Mouse (Mus musculus): ENCODE data around the gene Ankrd12. TPM values are rescaled to one million over a fixed set of nuclear protein-coding genes. Genes with fewer than 3 reads are reported as not detected.
"Not testable (repeated sequence)": the region's sequence is repeated elsewhere in the genome, so short reads cannot be mapped to it uniquely, and the experiment has no call there.

Gene Ankrd12
- polyA plus RNA-seq, 1 experiment = 28.3 TPM

- Histone ChIP-seq H3K27ac (ENCODE audit: insufficient read depth, low read depth, low read length) (no peak overlapping the region), H3K4me3 (ENCODE audit: insufficient read depth, low read length) (no peak overlapping the region), H3K4me1 (ENCODE audit: control insufficient read depth, insufficient read depth, low read length) (peaks cover 13% of the 10 kb centered on the region)
- TF ChIP-seq POLR2A (IDR thresholded peaks at IDR 0.05; ENCODE audit: borderline replicate concordance, low read depth, low read length) = no peak
- no peak for TF ChIP-seq CTCF (IDR thresholded peaks at IDR 0.05; ENCODE audit: low read depth, low read length)
Measured at GRCm38 (mm10) chr17:66090251-66090650, 13.4 kb upstream of the Ankrd12 start.

GRCm38 (mm10) chr17:66085038-66085437 lies 8.1 kb upstream of the Ankrd12 start:
- Histone ChIP-seq H3K27ac (ENCODE audit: insufficient read depth, low read depth, low read length) (no peak overlapping the region), H3K4me1 (ENCODE audit: control insufficient read depth, insufficient read depth, low read length) (no peaks in the 10 kb centered on the region), H3K4me3 (ENCODE audit: insufficient read depth, low read length) (no peak overlapping the region)
- TF ChIP-seq CTCF (IDR thresholded peaks at IDR 0.05; ENCODE audit: low read depth, low read length) = no peak

GRCm38 (mm10) chr17:66084486-66084885 lies 7.6 kb upstream of the Ankrd12 start:
- no peak for TF ChIP-seq POLR2A (IDR thresholded peaks at IDR 0.05; ENCODE audit: borderline replicate concordance, low read depth, low read length)
- no peak for TF ChIP-seq CTCF (IDR thresholded peaks at IDR 0.05; ENCODE audit: low read depth, low read length)
- Histone ChIP-seq H3K27ac (ENCODE audit: insufficient read depth, low read depth, low read length) (no peak overlapping the region), H3K4me3 (ENCODE audit: insufficient read depth, low read length) (no peak overlapping the region), H3K4me1 (ENCODE audit: control insufficient read depth, insufficient read depth, low read length) (no peaks in the 10 kb centered on the region)

- Histone ChIP-seq H3K4me3 (ENCODE audit: insufficient read depth, low read length) (peak overlapping the region; percentile 99), H3K27ac (ENCODE audit: insufficient read depth, low read depth, low read length) (peak overlapping the region; percentile 61), H3K4me1 (ENCODE audit: control insufficient read depth, insufficient read depth, low read length) (peaks cover 21% of the 10 kb centered on the region)
- TF ChIP-seq CTCF (IDR thresholded peaks at IDR 0.05; ENCODE audit: low read depth, low read length) = no peak
- TF ChIP-seq POLR2A (IDR thresholded peaks at IDR 0.05; ENCODE audit: borderline replicate concordance, low read depth, low read length) = no peak
Measured at GRCm38 (mm10) chr17:66077437-66077850, 555 bp upstream of the Ankrd12 start.

- H3K27ac ChIP-seq (ENCODE audit: insufficient read depth, low read depth, low read length) = peak overlapping the region; percentile 84
- H3K4me1 ChIP-seq (ENCODE audit: control insufficient read depth, insufficient read depth, low read length) = peaks cover 21% of the 10 kb centered on the region
Measured at GRCm38 (mm10) chr17:66076174-66076927, 538 bp downstream of the Ankrd12 start.

GRCm38 (mm10) chr17:66075827-66076173 lies 1.1 kb downstream of the Ankrd12 start:
- TF ChIP-seq CTCF (IDR thresholded peaks at IDR 0.05; ENCODE audit: low read depth, low read length) (no peak), POLR2A (IDR thresholded peaks at IDR 0.05; ENCODE audit: borderline replicate concordance, low read depth, low read length) (no peak)
- H3K4me1 ChIP-seq (ENCODE audit: control insufficient read depth, insufficient read depth, low read length) = peaks cover 21% of the 10 kb centered on the region

More at GRCm38 (mm10) chr17:66076174-66076927, 538 bp downstream of the Ankrd12 start:
- peak overlapping the region; percentile 99 for H3K4me3 ChIP-seq (ENCODE audit: insufficient read depth, low read length)
- TF ChIP-seq CTCF (IDR thresholded peaks at IDR 0.05; ENCODE audit: low read depth, low read length) (no peak), POLR2A (IDR thresholded peaks at IDR 0.05; ENCODE audit: borderline replicate concordance, low read depth, low read length) (no peak)

GRCm38 (mm10) chr17:66073971-66074370 lies 2.9 kb downstream of the Ankrd12 start:
- H3K27ac ChIP-seq (ENCODE audit: insufficient read depth, low read depth, low read length) = no peak overlapping the region

More at GRCm38 (mm10) chr17:66075827-66076173, 1.1 kb downstream of the Ankrd12 start:
- Histone ChIP-seq H3K27ac (ENCODE audit: insufficient read depth, low read depth, low read length) (peak overlapping the region; percentile 84; the same call in 1 of the 2 replicates), H3K4me3 (ENCODE audit: insufficient read depth, low read length) (peak overlapping the region; percentile 99)

GRCm38 (mm10) chr17:66069036-66069435 lies 7.9 kb downstream of the Ankrd12 start:
- peaks cover 11% of the 10 kb centered on the region for H3K4me1 ChIP-seq (ENCODE audit: control insufficient read depth, insufficient read depth, low read length)

More at GRCm38 (mm10) chr17:66073971-66074370, 2.9 kb downstream of the Ankrd12 start:
- Histone ChIP-seq H3K4me3 (ENCODE audit: insufficient read depth, low read length) (no peak overlapping the region), H3K4me1 (ENCODE audit: control insufficient read depth, insufficient read depth, low read length) (peaks cover 21% of the 10 kb centered on the region)
- TF ChIP-seq CTCF (IDR thresholded peaks at IDR 0.05; ENCODE audit: low read depth, low read length) (no peak), POLR2A (IDR thresholded peaks at IDR 0.05; ENCODE audit: borderline replicate concordance, low read depth, low read length) (no peak)

GRCm38 (mm10) chr17:66065115-66065514 lies 11.8 kb downstream of the Ankrd12 start:
- Histone ChIP-seq H3K4me1 (ENCODE audit: control insufficient read depth, insufficient read depth, low read length) (peaks cover 5% of the 10 kb centered on the region), H3K4me3 (ENCODE audit: insufficient read depth, low read length) (no peak overlapping the region), H3K27ac (ENCODE audit: insufficient read depth, low read depth, low read length) (no peak overlapping the region)
- TF ChIP-seq CTCF (IDR thresholded peaks at IDR 0.05; ENCODE audit: low read depth, low read length) (no peak), POLR2A (IDR thresholded peaks at IDR 0.05; ENCODE audit: borderline replicate concordance, low read depth, low read length) (no peak)

More at GRCm38 (mm10) chr17:66069036-66069435, 7.9 kb downstream of the Ankrd12 start:
- H3K4me3 ChIP-seq (ENCODE audit: insufficient read depth, low read length); H3K27ac ChIP-seq (ENCODE audit: insufficient read depth, low read depth, low read length): not testable (repeated sequence)

- TF ChIP-seq CTCF (IDR thresholded peaks at IDR 0.05; ENCODE audit: low read depth, low read length) (no peak), POLR2A (IDR thresholded peaks at IDR 0.05; ENCODE audit: borderline replicate concordance, low read depth, low read length) (no peak)
- H3K27ac ChIP-seq (ENCODE audit: insufficient read depth, low read depth, low read length) = no peak overlapping the region
- no peak overlapping the region for H3K4me3 ChIP-seq (ENCODE audit: insufficient read depth, low read length)
- peaks cover 7% of the 10 kb centered on the region for H3K4me1 ChIP-seq (ENCODE audit: control insufficient read depth, insufficient read depth, low read length)
Measured at GRCm38 (mm10) chr17:66061241-66061938, 15.5 kb downstream of the Ankrd12 start.
